Mouse (Mus musculus): ENCODE data around the gene Upp1.

The Upp1 gene

DNA sequence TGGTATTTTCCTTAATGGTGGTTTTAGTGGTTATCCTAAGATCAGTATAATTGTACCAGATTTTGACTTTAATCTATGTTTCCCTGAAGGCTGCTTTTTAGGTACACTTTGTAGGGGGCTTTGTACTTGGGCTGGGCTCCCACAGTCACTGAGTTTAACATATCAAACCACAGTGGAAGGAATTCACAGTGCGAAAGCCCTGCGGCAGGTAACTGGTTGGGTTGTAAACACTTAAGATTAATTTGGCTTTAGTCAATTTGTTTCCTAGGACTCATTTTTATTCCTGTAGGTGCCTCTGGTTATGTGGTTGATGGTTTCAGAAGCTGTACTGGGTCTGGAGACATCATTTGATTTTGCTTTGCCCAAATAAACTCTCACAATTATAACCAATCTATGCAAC is 49.4 kb downstream of the Upp1 start:
- no peak for DNase-seq

DNA sequence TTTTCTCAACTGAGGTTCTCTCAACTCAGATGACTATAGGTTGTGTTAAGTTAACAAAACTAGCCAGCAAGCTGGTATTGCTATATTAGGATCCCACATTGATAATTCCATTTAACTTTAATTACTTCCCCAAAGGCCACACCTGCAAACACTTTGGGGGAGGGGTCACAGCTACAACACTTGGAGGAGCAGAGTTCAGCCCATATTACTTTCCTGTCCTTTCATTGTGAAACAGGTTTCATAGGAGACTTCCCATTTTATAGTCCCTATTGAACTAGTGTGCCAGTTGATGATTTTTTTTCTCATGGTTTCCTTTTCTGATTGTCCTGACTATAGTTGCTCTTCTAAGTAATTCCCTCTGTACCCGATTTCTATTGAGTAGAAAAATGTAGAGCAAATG is 63.6 kb downstream of the Upp1 start:
- no peak for DNase-seq
